Mouse (Mus musculus) small intestine, adult 2 months (tissue): Measurements from ENCODE around the gene Dapl1. TPM values are rescaled to one million over a fixed set of nuclear protein-coding genes. Genes with fewer than 3 reads are reported as not detected.
A peak's percentile ranks its signal among the peaks of the same experiment; 100 is the strongest.

Experiments
- H3K27ac ChIP-seq: fragments of 200-500 bp; 2 replicates; pipeline ENCODE4 v1.5.1; 2012; ENCODE audit warnings: low read depth, low read length, control low read depth, inconsistent platforms; ENCODE audit not compliant: insufficient read depth
- H3K27me3 ChIP-seq: fragments of 200-500 bp; 2 replicates; pipeline ENCODE4 v1.6.1; 2012; ENCODE audit warnings: mild to moderate bottlenecking, moderate library complexity, low read length, inconsistent platforms; ENCODE audit not compliant: control insufficient read depth, insufficient read depth
- H3K36me3 ChIP-seq: fragments of 200-500 bp; 2 replicates; pipeline ENCODE4 v1.6.1; 2012; ENCODE audit warnings: mild to moderate bottlenecking, low read length, control low read depth, inconsistent platforms; ENCODE audit not compliant: control insufficient read depth, insufficient read depth
- H3K4me1 ChIP-seq: fragments of 200-500 bp; 2 replicates; pipeline ENCODE4 v1.6.1; 2012; ENCODE audit warnings: low read length, inconsistent platforms, mixed read lengths; ENCODE audit not compliant: control insufficient read depth, insufficient read depth, insufficient read length
- H3K4me3 ChIP-seq: fragments of 200-500 bp; 2 replicates; pipeline ENCODE4 v1.5.1; 2012; ENCODE audit warnings: low read depth, mild to moderate bottlenecking, control low read depth, inconsistent platforms, low read length, moderate library complexity
- CTCF ChIP-seq: fragments of 200-500 bp; IDR thresholded peaks from 2 replicates; pipeline ENCODE4 v1.5.1; 2012; ENCODE audit warnings: low read depth, mild to moderate bottlenecking, control low read depth, inconsistent platforms, low read length, moderate library complexity, mixed read lengths; ENCODE audit not compliant: insufficient replicate concordance, insufficient read length; ENCODE audit errors: extremely low read depth
- POLR2A ChIP-seq: fragments of 200-500 bp; IDR thresholded peaks from 2 replicates; pipeline ENCODE4 v1.6.1; 2012; ENCODE audit warnings: low read depth, mild to moderate bottlenecking, control low read depth, inconsistent platforms, low read length, moderate library complexity
- WGBS: fragments of 180-500 bp; shearing (Covaris S2); methylation state at CpG from one replicate; pipeline ENCODE4 v1.1.7; 2018; 5-methylcytosine and 5-hydroxymethylcytosine counted together
- polyA plus RNA-seq: library from polyadenylated mRNA; depleted of rRNA; stranded (reverse); fragments of >200 nt; gene quantifications from 2 replicates; pipeline ENCODE4 v1.2.3, GENCODE M21; 2012

Dapl1 gene
- polyA plus RNA-seq, 1 experiment, result not detected

DNA sequence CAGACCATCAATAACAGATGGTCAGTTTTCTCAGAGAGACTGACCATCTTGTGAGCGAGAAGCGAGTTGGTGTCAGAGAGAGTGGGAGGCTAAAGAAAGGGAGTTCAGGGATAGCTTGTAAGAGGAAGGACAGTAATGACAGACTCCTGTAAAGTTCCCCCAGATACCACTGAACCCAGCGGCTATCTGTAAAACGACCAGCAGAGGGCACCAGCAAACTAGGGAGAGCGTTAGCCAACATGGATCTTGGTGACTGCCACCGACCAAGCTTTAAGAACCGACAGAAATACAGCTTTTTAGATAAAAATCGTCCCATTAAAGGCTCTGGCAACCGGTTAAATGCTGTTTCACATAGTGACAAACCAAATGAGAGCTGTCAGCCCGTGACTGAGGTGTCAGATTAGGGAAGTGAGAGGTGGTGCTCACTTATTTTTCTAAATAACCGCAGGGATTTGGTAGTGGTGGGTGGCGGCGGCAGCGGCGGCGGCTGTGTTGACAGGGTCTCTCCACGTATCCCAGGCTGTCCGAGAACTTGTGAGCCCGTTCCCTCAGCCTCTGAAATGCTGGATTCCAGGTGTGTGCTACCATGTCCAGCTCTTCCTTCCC, 37.7 kb downstream of the Dapl1 start:
- H3K36me3 ChIP-seq, result no peaks in the 10 kb centered on the region
- no peak overlapping the region for H3K27ac ChIP-seq
- no peaks in the 10 kb centered on the region for H3K27me3 ChIP-seq
- no peak overlapping the region for H3K4me3 ChIP-seq
- TF ChIP-seq POLR2A (no peak), CTCF (peak; percentile 79; the same call in 1 of the 2 replicates)
- H3K4me1 ChIP-seq, result no peaks in the 10 kb centered on the region
- 22% methylated on average over 19 of the region's 19 CpGs for WGBS

DNA sequence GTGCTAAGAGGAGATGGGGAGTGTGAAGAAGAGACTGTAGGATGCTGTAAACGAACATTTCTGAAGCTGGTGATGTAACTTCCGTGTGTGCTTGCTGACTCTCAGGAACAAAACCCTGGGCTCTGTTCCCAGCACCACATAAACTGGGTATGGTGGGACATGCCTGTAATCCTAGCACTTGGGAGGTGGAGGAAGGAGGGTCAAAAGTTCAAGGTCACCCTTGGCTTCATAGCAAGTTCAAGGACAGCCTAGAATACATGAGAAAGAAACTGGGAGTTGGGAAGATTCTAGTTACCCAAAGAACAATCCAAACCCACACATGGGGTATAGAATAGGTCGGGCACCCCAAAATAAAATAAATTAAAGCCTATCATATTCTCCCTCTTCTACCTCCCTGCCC, 39.1 kb downstream of the Dapl1 start:
- 97% methylated on average over 3 of the region's 3 CpGs for WGBS
- TF ChIP-seq POLR2A (no peak), CTCF (no peak)
- H3K36me3 ChIP-seq, result no peaks in the 10 kb centered on the region
- no peak overlapping the region for H3K27ac ChIP-seq
- H3K27me3 ChIP-seq, result no peaks in the 10 kb centered on the region
- no peak overlapping the region for H3K4me3 ChIP-seq
- H3K4me1 ChIP-seq, result no peaks in the 10 kb centered on the region

DNA sequence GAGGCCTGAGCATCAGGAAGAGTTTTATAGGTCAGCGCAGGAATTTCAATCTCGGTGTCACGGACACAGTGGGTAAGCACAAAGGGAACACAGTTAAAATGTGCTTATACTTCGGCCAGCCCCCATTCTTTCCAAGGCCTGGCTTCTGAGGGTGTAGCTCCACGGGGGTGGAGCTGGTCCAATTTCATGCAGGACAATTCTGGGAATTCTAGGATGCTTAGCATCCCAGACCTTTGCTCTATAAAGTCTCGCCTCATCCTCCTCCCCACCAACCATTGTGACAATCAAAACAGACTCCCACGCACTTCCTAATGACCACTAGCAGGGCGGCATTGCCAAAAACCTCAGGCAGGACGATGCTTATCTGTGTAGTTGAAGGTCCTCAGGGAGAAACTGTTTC, 42.4 kb downstream of the Dapl1 start:
- Histone ChIP-seq H3K4me1 (peaks cover 5% of the 10 kb centered on the region; the same call in 1 of the 2 replicates), H3K27ac (no peak overlapping the region), H3K27me3 (no peaks in the 10 kb centered on the region), H3K4me3 (no peak overlapping the region), H3K36me3 (no peaks in the 10 kb centered on the region)
- 79% methylated on average over 9 of the region's 9 CpGs for WGBS
- no peak for TF ChIP-seq CTCF
- TF ChIP-seq POLR2A, result no peak

DNA sequence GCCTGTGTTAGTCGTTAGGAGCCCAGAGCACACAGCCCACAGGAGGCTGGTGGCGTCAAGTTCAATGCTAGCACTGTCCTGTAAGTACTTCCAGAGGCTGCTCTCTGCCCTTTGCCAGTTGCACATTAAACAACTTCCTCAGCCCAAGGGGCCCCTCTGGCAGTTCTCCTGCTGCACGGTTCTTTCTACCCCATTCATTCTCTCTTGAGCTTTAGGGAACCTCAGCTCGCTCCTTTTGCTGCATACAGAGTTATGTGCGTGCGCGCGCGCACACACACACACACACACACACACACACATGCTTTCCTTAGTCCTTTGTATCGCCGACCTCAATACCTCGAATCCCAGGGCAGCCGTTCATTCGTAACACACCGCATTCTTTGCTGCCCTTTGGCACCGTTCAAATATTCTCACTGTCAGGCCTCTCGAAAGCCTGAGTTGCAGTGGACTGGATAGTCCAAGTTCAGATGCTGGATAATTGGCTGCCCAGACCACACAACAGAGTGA, 45.2 kb downstream of the Dapl1 start:
- TF ChIP-seq POLR2A (no peak), CTCF (no peak)
- peaks cover 5% of the 10 kb centered on the region; the same call in 1 of the 2 replicates for H3K4me1 ChIP-seq
- no peaks in the 10 kb centered on the region for H3K36me3 ChIP-seq
- WGBS, result 23% methylated on average over 17 of the region's 17 CpGs
- H3K27me3 ChIP-seq, result no peaks in the 10 kb centered on the region
- H3K27ac ChIP-seq, result no peak overlapping the region
- no peak overlapping the region for H3K4me3 ChIP-seq

GRCm38 (mm10) chr2:59530811-59531210, 46.4 kb downstream of the Dapl1 start:
- H3K36me3 ChIP-seq, result no peaks in the 10 kb centered on the region
- 94% methylated on average over 3 of the region's 3 CpGs for WGBS

GRCm38 (mm10) chr2:59532999-59533398, 48.5 kb downstream of the Dapl1 start:
- no peak for TF ChIP-seq CTCF
- TF ChIP-seq POLR2A, result no peak
- H3K4me1 ChIP-seq, result peaks cover 9% of the 10 kb centered on the region
- H3K4me3 ChIP-seq, result no peak overlapping the region
- H3K36me3 ChIP-seq, result no peaks in the 10 kb centered on the region
- 89% methylated on average over 3 of the region's 3 CpGs for WGBS
- no peak overlapping the region for H3K27ac ChIP-seq
- H3K27me3 ChIP-seq, result no peaks in the 10 kb centered on the region

More at GRCm38 (mm10) chr2:59530811-59531210, 46.4 kb downstream of the Dapl1 start:
- no peak overlapping the region for H3K4me3 ChIP-seq
- no peak overlapping the region for H3K27ac ChIP-seq
- peaks cover 5% of the 10 kb centered on the region; the same call in 1 of the 2 replicates for H3K4me1 ChIP-seq
- TF ChIP-seq CTCF, result no peak
- no peak for TF ChIP-seq POLR2A
- no peaks in the 10 kb centered on the region for H3K27me3 ChIP-seq

DNA sequence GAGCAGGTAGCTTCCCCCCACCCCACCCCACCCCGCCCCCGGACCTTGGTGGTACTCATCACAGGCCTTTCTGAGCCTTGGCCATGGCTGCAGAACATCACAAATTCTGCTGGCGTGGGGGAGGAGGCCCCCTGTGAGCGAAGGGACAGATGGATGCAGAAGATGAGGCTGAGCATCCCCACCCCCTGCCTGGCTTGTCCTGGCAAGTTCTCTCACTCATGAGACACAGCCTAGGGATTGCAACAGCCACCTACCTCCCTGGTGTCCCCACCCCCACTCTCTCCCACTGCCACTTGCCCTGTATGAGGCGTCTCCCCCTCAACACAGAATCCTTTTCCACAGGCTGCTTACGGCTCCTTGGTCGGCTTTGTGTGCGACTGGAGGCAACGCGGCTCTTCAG, 49.1 kb downstream of the Dapl1 start:
- 92% methylated on average over 10 of the region's 10 CpGs for WGBS
- TF ChIP-seq CTCF, result no peak
- no peak for TF ChIP-seq POLR2A
- Histone ChIP-seq H3K36me3 (no peaks in the 10 kb centered on the region), H3K27ac (no peak overlapping the region), H3K4me1 (peaks cover 9% of the 10 kb centered on the region), H3K27me3 (no peaks in the 10 kb centered on the region), H3K4me3 (no peak overlapping the region)

GRCm38 (mm10) chr2:59533971-59534748, 49.7 kb downstream of the Dapl1 start:
- Histone ChIP-seq H3K4me3 (no peak overlapping the region), H3K4me1 (peaks cover 9% of the 10 kb centered on the region), H3K36me3 (no peaks in the 10 kb centered on the region), H3K27me3 (no peaks in the 10 kb centered on the region), H3K27ac (no peak overlapping the region)
- 83% methylated on average over 15 of the region's 15 CpGs for WGBS
- no peak for TF ChIP-seq CTCF
- no peak for TF ChIP-seq POLR2A
